Mouse (Mus musculus) bone marrow macrophage, adult 2 months (primary cell): ENCODE results near the gene Chaf1a.

Experiments used
- CTCF ChIP-seq: IDR thresholded peaks from 2 replicates; pipeline ENCODE4 v1.5.1; 2012; ENCODE audit warnings: low read depth, mild to moderate bottlenecking, low read length, moderate library complexity
- POLR2A ChIP-seq: IDR thresholded peaks from 2 replicates; pipeline ENCODE4 v1.6.1; 2012; ENCODE audit warnings: mild to moderate bottlenecking, low read depth, low read length, borderline replicate concordance

- TF ChIP-seq CTCF (no peak), POLR2A (no peak)
These were observed 15.9 kb downstream of the Chaf1a start for GRCm38 (mm10) chr17:56055945-56056678.
